Mouse (Mus musculus) lung, adult 2 months (tissue): ENCODE data around the gene Mgat5.

Source experiments
- CTCF ChIP-seq: fragments of 200-500 bp; IDR thresholded peaks from 2 replicates; pipeline ENCODE4 v1.5.1; 2011; ENCODE audit warnings: mild to moderate bottlenecking, low read length, control low read depth; ENCODE audit not compliant: insufficient read depth
- POLR2A ChIP-seq: fragments of 200-500 bp; IDR thresholded peaks from 2 replicates; pipeline ENCODE4 v1.6.1; 2011; ENCODE audit warnings: low read depth, mild to moderate bottlenecking, control low read depth, low read length, borderline replicate concordance; ENCODE audit errors: extremely low read depth

DNA sequence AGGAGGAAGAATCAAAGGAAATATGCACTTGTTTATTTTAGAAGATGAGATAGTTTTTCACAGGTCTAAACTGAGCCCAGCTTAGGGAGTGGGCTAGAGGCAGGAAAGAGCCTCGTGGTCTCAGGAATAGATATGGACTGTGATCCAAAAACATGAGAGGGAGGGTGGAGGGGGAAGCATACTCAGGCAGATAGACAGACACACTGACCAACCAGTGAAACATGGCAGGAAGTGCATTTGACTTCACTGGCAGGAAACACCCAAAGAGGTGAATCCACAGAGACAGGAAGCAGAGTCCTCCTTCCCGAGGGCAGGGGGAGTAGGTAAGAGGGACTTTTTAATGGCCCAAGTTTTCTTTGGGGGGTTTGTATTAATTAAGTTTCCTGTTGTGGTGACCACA lies 25.7 kb downstream of the Mgat5 start:
- TF ChIP-seq CTCF (no peak), POLR2A (no peak)
